22 mouse cellular contexts compared by ENCODE assay signal in the genomic region with DNA sequence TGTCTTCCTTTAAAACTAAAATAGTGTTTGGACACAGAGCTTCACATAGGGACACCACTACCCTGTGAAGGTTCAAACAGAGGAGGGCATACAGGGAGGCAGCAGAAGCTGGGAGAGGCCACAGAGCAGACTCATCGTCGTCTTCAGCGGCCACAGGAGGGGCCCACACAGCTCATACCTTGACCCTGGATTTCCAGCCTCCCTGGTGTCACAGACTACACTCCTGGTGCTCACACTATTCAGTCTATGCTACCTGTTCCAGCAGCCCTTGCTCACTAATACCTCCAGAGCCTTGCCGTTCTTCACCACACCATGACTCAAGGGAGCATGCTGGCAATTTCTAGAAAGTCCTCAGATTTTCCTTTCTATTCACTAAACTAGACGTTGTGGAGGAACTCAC.
DNase-seq lines count a peak whose midpoint lies in the region; ATAC-seq and TF ChIP-seq lines count a peak whose summit lies in the region.
"Had no signal": no experiment of that assay in that cellular context is flagged by ENCODE, and none has a peak within 500 bp of the region (broad histone marks: within the 10 kb centered on the region; RNA-seq: fewer than 3 reads in every experiment).

No protein-coding gene starts in this region.

- 67% methylated on average over 5 of the region's 5 CpGs for WGBS in forebrain, postnatal 0 days
- 74% methylated on average over 5 of the region's 5 CpGs for WGBS in forebrain, embryonic 13.5 days
- 69% methylated on average over 5 of the region's 5 CpGs for WGBS in heart, embryonic 15.5 days
- WGBS in midbrain, postnatal 0 days, result 79% methylated on average over 5 of the region's 5 CpGs
- WGBS in midbrain, embryonic 15.5 days, result 80% methylated on average over 5 of the region's 5 CpGs

- TF ChIP-seq CTCF in forebrain, postnatal 0 days (IDR thresholded peaks at IDR 0.05; ENCODE audit: low read depth), result no peak
- TF ChIP-seq CTCF in midbrain, postnatal 0 days (IDR thresholded peaks at IDR 0.05), result no peak

- H3K36me3 ChIP-seq in forebrain, postnatal 0 days (ENCODE audit: insufficient read depth), result no peaks in the 10 kb centered on the region
- no peaks in the 10 kb centered on the region for H3K36me3 ChIP-seq in forebrain, embryonic 13.5 days (ENCODE audit: poor library complexity, severe bottlenecking)
- no peaks in the 10 kb centered on the region for H3K36me3 ChIP-seq in heart, embryonic 15.5 days
- H3K36me3 ChIP-seq in midbrain, postnatal 0 days (ENCODE audit: insufficient read depth, low read length), result no peaks in the 10 kb centered on the region
- H3K36me3 ChIP-seq in midbrain, embryonic 15.5 days (replicated peaks), result no peaks in the 10 kb centered on the region
- H3K36me3 ChIP-seq: embryonic facial prominence, embryonic 10.5 days; embryonic facial prominence, embryonic 15.5 days; hindbrain, embryonic 10.5 days; intestine, embryonic 15.5 days; liver, embryonic 12.5 days; neural tube, embryonic 13.5 days had no signal

- no peak for ATAC-seq in forebrain, postnatal 0 days
- no peak for ATAC-seq in forebrain, embryonic 13.5 days
- ATAC-seq in heart, embryonic 15.5 days (replicated peaks; ENCODE audit: insufficient number of reproducible peaks, insufficient read depth, low FRiP score, low read depth), result no peak
- no peak for ATAC-seq in midbrain, postnatal 0 days (ENCODE audit: low FRiP score)
- no peak for ATAC-seq in midbrain, embryonic 15.5 days (replicated peaks)
- ATAC-seq: intestine, embryonic 15.5 days; liver, embryonic 12.5 days; liver, postnatal 0 days had no signal

- H3K27me3 ChIP-seq in forebrain, postnatal 0 days (ENCODE audit: insufficient read depth, low read length), result no peaks in the 10 kb centered on the region
- no peaks in the 10 kb centered on the region for H3K27me3 ChIP-seq in forebrain, embryonic 13.5 days
- no peaks in the 10 kb centered on the region for H3K27me3 ChIP-seq in heart, embryonic 15.5 days
- no peaks in the 10 kb centered on the region for H3K27me3 ChIP-seq in midbrain, postnatal 0 days (ENCODE audit: insufficient read depth, low read length)
- H3K27me3 ChIP-seq in midbrain, embryonic 15.5 days (replicated peaks), result no peaks in the 10 kb centered on the region
- H3K27me3 ChIP-seq: embryonic facial prominence, embryonic 15.5 days; intestine, embryonic 15.5 days; neural tube, embryonic 13.5 days had no signal

- H3K9ac ChIP-seq in forebrain, postnatal 0 days, result no peak overlapping the region
- H3K9ac ChIP-seq in forebrain, embryonic 13.5 days, result no peak overlapping the region
- no peak overlapping the region for H3K9ac ChIP-seq in heart, embryonic 15.5 days
- H3K9ac ChIP-seq in midbrain, postnatal 0 days (replicated peaks; ENCODE audit: low read length, poor library complexity, severe bottlenecking), result no peak overlapping the region
- H3K9ac ChIP-seq in midbrain, embryonic 15.5 days, result no peak overlapping the region
- H3K9ac ChIP-seq: embryonic facial prominence, embryonic 15.5 days; intestine, embryonic 15.5 days; liver, embryonic 12.5 days; liver, postnatal 0 days; neural tube, embryonic 13.5 days had no signal

- no peak overlapping the region for H3K4me2 ChIP-seq in forebrain, postnatal 0 days (ENCODE audit: low read depth)
- no peak overlapping the region for H3K4me2 ChIP-seq in forebrain, embryonic 13.5 days
- H3K4me2 ChIP-seq in heart, embryonic 15.5 days, result 0 out of 2 replicates have a peak overlapping the region, but pooled peaks have one; percentile 56
- no peak overlapping the region for H3K4me2 ChIP-seq in midbrain, postnatal 0 days (ENCODE audit: low read depth, low read length, poor library complexity, severe bottlenecking)
- no peak overlapping the region for H3K4me2 ChIP-seq in midbrain, embryonic 15.5 days
- H3K4me2 ChIP-seq: embryonic facial prominence, embryonic 15.5 days; intestine, embryonic 15.5 days; liver, embryonic 12.5 days; midbrain, embryonic 11.5 days; neural tube, embryonic 13.5 days had no signal

- H3K4me3 ChIP-seq in forebrain, postnatal 0 days (ENCODE audit: low read depth, low read length), result no peak overlapping the region
- H3K4me3 ChIP-seq in forebrain, embryonic 13.5 days, result no peak overlapping the region
- no peak overlapping the region for H3K4me3 ChIP-seq in heart, embryonic 15.5 days
- no peak overlapping the region for H3K4me3 ChIP-seq in midbrain, postnatal 0 days (ENCODE audit: low read depth, low read length)
- no peak overlapping the region for H3K4me3 ChIP-seq in midbrain, embryonic 15.5 days
- H3K4me3 ChIP-seq: embryonic facial prominence, embryonic 10.5 days; embryonic facial prominence, embryonic 15.5 days; hindbrain, embryonic 10.5 days; intestine, embryonic 15.5 days; liver, embryonic 12.5 days; neural tube, embryonic 13.5 days had no signal

- DNase-seq in cerebellum, adult 9-11 months, result peak; percentile 50
- no peak for DNase-seq in cerebellum, postnatal 4 days (ENCODE audit: low spot score in 2 of 2)
- DNase-seq in forebrain, postnatal 0 days, result no peak
- DNase-seq in heart, postnatal 25 days (ENCODE audit: low spot score), result no peak
- no peak for DNase-seq in midbrain, postnatal 0 days (ENCODE audit: low spot score)
- DNase-seq: adrenal gland, adult 8-10 months; kidney, adult 2 months; kidney, postnatal 36 days; liver, postnatal 0 days; lung, postnatal 36 days; thymus, postnatal 4 days had no signal

- H3K4me1 ChIP-seq in forebrain, postnatal 0 days (ENCODE audit: insufficient read depth), result peaks cover 12% of the 10 kb centered on the region; the same call in 1 of the 2 replicates
- H3K4me1 ChIP-seq in forebrain, embryonic 13.5 days, result peaks cover 5% of the 10 kb centered on the region; the same call in 1 of the 2 replicates
- H3K4me1 ChIP-seq in heart, embryonic 15.5 days (replicated peaks), result peaks cover 44% of the 10 kb centered on the region
- H3K4me1 ChIP-seq in midbrain, postnatal 0 days (ENCODE audit: insufficient read depth, low read length), result peaks cover 10% of the 10 kb centered on the region; the same call in 1 of the 2 replicates
- peaks cover 9% of the 10 kb centered on the region for H3K4me1 ChIP-seq in midbrain, embryonic 15.5 days
- H3K4me1 ChIP-seq: intestine, embryonic 15.5 days had no signal

- peak overlapping the region; percentile 35; the same call in 1 of the 2 replicates for H3K27ac ChIP-seq in forebrain, postnatal 0 days (ENCODE audit: low read depth, low read length)
- no peak overlapping the region for H3K27ac ChIP-seq in forebrain, embryonic 13.5 days
- peak overlapping the region; percentile 88; the same call in 1 of the 2 replicates for H3K27ac ChIP-seq in heart, embryonic 15.5 days
- H3K27ac ChIP-seq in midbrain, postnatal 0 days (ENCODE audit: low read depth, low read length), result 0 out of 2 replicates have a peak overlapping the region, but pooled peaks have one; percentile 8
- H3K27ac ChIP-seq in midbrain, embryonic 15.5 days, result no peak overlapping the region
- H3K27ac ChIP-seq: embryonic facial prominence, embryonic 10.5 days; hindbrain, embryonic 10.5 days; intestine, embryonic 15.5 days; liver, embryonic 12.5 days had no signal

- H3K9me3 ChIP-seq in forebrain, postnatal 0 days (ENCODE audit: low read length), result no peaks in the 10 kb centered on the region
- H3K9me3 ChIP-seq in forebrain, embryonic 13.5 days (replicated peaks), result no peaks in the 10 kb centered on the region
- H3K9me3 ChIP-seq in heart, embryonic 15.5 days (replicated peaks), result no peaks in the 10 kb centered on the region
- no peaks in the 10 kb centered on the region for H3K9me3 ChIP-seq in midbrain, postnatal 0 days (ENCODE audit: low read length)
- H3K9me3 ChIP-seq in midbrain, embryonic 15.5 days, result no peaks in the 10 kb centered on the region
- H3K9me3 ChIP-seq: embryonic facial prominence, embryonic 10.5 days; embryonic facial prominence, embryonic 15.5 days; G1E; hindbrain, embryonic 10.5 days; intestine, embryonic 15.5 days; liver, embryonic 12.5 days; neural tube, embryonic 13.5 days had no signal

- intact Hi-C loops in heart, postnatal 25 days (cut with DNase I), result loop anchor here (5.0 kb wide), 1 partner anchor 76 kb away; a partner anchor contains a TSS

Comparison
In these comparisons a context has a peak if more than half of its experiments do, and no peak if none do; other contexts are left out.
1. H3K27ac ChIP-seq: peak in forebrain, postnatal 0 days (single experiment), heart, embryonic 15.5 days (single experiment) and midbrain, postnatal 0 days (single experiment); none in forebrain, embryonic 13.5 days (single experiment) and midbrain, embryonic 15.5 days (single experiment).